Mouse (Mus musculus): Measurements from ENCODE around the gene Zic5. TPM values are rescaled to one million over a fixed set of nuclear protein-coding genes. Genes with fewer than 3 reads are reported as not detected.

Gene Zic5
- total RNA-seq (2021) = not detected
- long read RNA-seq, experiment 1 = 0 reads
- long read RNA-seq, experiment 2 = 0 reads

- DNase-seq = no peak
These were observed at the start of gene Zic5 for GRCm38 (mm10) chr14:122464763-122465741. Zic5 (minus strand) TSS chr14:122465677.

- no peak for DNase-seq
These were observed 48.1 kb upstream of the Zic5 start for GRCm38 (mm10) chr14:122513511-122514036.

GRCm38 (mm10) chr14:122511519-122511918, 46.0 kb upstream of the Zic5 start:
- DNase-seq = no peak

- no peak for DNase-seq
These were observed 43.6 kb upstream of the Zic5 start for GRCm38 (mm10) chr14:122509058-122509457.

GRCm38 (mm10) chr14:122492015-122492414, 26.5 kb upstream of the Zic5 start:
- DNase-seq = no peak

- DNase-seq = no peak
These were observed 26.0 kb upstream of the Zic5 start for GRCm38 (mm10) chr14:122491521-122491920.

- DNase-seq = no peak
These were observed 25.2 kb upstream of the Zic5 start, which contains the start of gene Gm10837 for GRCm38 (mm10) chr14:122490441-122491328. Gm10837 (plus strand) TSS chr14:122490586.

GRCm38 (mm10) chr14:122489686-122490414, 24.4 kb upstream of the Zic5 start:
- no peak for DNase-seq

- DNase-seq = no peak
These were observed 23.6 kb upstream of the Zic5 start for GRCm38 (mm10) chr14:122489041-122489440.

- DNase-seq = no peak
These were observed 21.9 kb upstream of the Zic5 start for GRCm38 (mm10) chr14:122487366-122487765.

GRCm38 (mm10) chr14:122486611-122487010, 21.1 kb upstream of the Zic5 start:
- no peak for DNase-seq

- no peak for DNase-seq
These were observed 20.2 kb upstream of the Zic5 start for GRCm38 (mm10) chr14:122485635-122486181.

GRCm38 (mm10) chr14:122484844-122485551, 19.5 kb upstream of the Zic5 start:
- no peak for DNase-seq

- DNase-seq = no peak
These were observed 19.0 kb upstream of the Zic5 start for GRCm38 (mm10) chr14:122484458-122484843.

GRCm38 (mm10) chr14:122483556-122484421, 18.3 kb upstream of the Zic5 start:
- no peak for DNase-seq

- no peak for DNase-seq
These were observed 17.5 kb upstream of the Zic5 start for GRCm38 (mm10) chr14:122483024-122483385.

GRCm38 (mm10) chr14:122482081-122483023, 16.9 kb upstream of the Zic5 start:
- no peak for DNase-seq

- no peak for DNase-seq
These were observed 15.7 kb upstream of the Zic5 start for GRCm38 (mm10) chr14:122481181-122481580.

GRCm38 (mm10) chr14:122480355-122480754, 14.9 kb upstream of the Zic5 start:
- DNase-seq = no peak

Data from gastrocnemius, postnatal 10 days (tissue).